Mouse (Mus musculus): Measurements from ENCODE around the gene Zcwpw1.

- TF ChIP-seq CTCF (IDR thresholded peaks at IDR 0.05), result no peak
- no peak for TF ChIP-seq EP300 (IDR thresholded peaks at IDR 0.05)
These were observed 3.6 kb upstream of the Zcwpw1 start for GRCm38 (mm10) chr5:137783901-137784540.

Measured in lung, postnatal 0 days (tissue).